ENCODE assay signal across 8 mouse cellular contexts in genomic region chr11:94212997-94213396, GRCm38 (mm10). TPM values are rescaled to one million over a fixed set of nuclear protein-coding genes. Genes with fewer than 3 reads are reported as not detected.
DNase-seq lines count a peak whose midpoint lies in the region; ATAC-seq and TF ChIP-seq lines count a peak whose summit lies in the region.

No protein-coding gene starts in this region.

- H3K79me2 ChIP-seq in heart, adult 2 months (replicated peaks; ENCODE audit: control insufficient read depth, insufficient read depth, low read length) = 0 out of 2 replicates have a peak, but pooled peaks cover 2% of the 10 kb centered on the region
- H3K79me2 ChIP-seq in CH12.LX (replicated peaks; ENCODE audit: control insufficient read depth, extremely low read depth, insufficient read depth, poor library complexity, severe bottlenecking) = peaks cover 29% of the 10 kb centered on the region

- TF ChIP-seq POLR2A in heart, adult 2 months (IDR thresholded peaks at IDR 0.05; ENCODE audit: insufficient read depth, low read depth, low read length) = no peak
- TF ChIP-seq POLR2A in CH12.LX (IDR thresholded peaks at IDR 0.05; ENCODE audit: low read depth, low read length) = no peak

- dilution Hi-C loops in CH12.LX (cut with MboI; ENCODE audit: extremely low pct_ligation_motif_present, extremely low pct_unique_long_range_greater_than_20kb, low sequenced_read_pairs) = no loop called here

- no peak for TF ChIP-seq EP300 in heart, adult 2 months (IDR thresholded peaks at IDR 0.05; ENCODE audit: insufficient read depth, low read depth, low read length)
- TF ChIP-seq EP300 in CH12.LX (IDR thresholded peaks at IDR 0.05; ENCODE audit: low read length) = no peak

- peak in 1 of 2 experiments; percentile 4 for DNase-seq in heart, adult 2 months
- DNase-seq in heart, postnatal 25 days (ENCODE audit: low spot score) = no peak
- DNase-seq in CH12.LX (ENCODE audit: extremely low read depth) = no peak
- no peak for DNase-seq in forebrain, postnatal 0 days
- DNase-seq in B cell, adult 2 months = no peak
- DNase-seq in layer of hippocampus, adult 9-10 months (ENCODE audit: low spot score) = no peak
- DNase-seq in cerebellum, adult 11-12 months = no peak

- 65% methylated on average over 4 of the region's 4 CpGs for WGBS in heart, adult 2 months
- WGBS in forebrain, postnatal 0 days = 44% methylated on average over 4 of the region's 4 CpGs
- 80% methylated on average over 4 of the region's 4 CpGs for WGBS in liver, embryonic 15.5 days (ENCODE audit: insufficient replicate concordance)

- peaks cover 16% of the 10 kb centered on the region for H3K36me3 ChIP-seq in heart, adult 2 months (ENCODE audit: control insufficient read depth, insufficient read depth, low read length)
- H3K36me3 ChIP-seq in CH12.LX (replicated peaks in 1 of 2; ENCODE audit: control insufficient read depth in 1 of 2, insufficient read depth in 1 of 2, low read length in 1 of 2) = peaks cover 12 to 15% of the 10 kb centered on the region in 2 experiments
- H3K36me3 ChIP-seq in forebrain, postnatal 0 days (ENCODE audit: insufficient read depth) = peaks cover 16% of the 10 kb centered on the region
- peaks cover 13% of the 10 kb centered on the region for H3K36me3 ChIP-seq in liver, embryonic 15.5 days (replicated peaks)

- ATAC-seq in forebrain, postnatal 0 days = no peak
- ATAC-seq in liver, embryonic 15.5 days (ENCODE audit: insufficient read depth) = no peak

- intact Hi-C loops in heart, adult 2 months (cut with DNase I) = loop anchor here (1.0 to 5.0 kb wide), 4 partner anchors 16 to 246 kb away; partner anchors contain the start of genes Gm20390, Luc7l3 and Nme1
- intact Hi-C loops in heart, postnatal 25 days (cut with DNase I) = loop anchor here (5.0 kb wide), 1 partner anchor 114 kb away; the partner anchor contains the start of gene Ankrd40

- peak overlapping the region; percentile 92 for H3K27ac ChIP-seq in heart, adult 2 months
- H3K27ac ChIP-seq in CH12.LX (ENCODE audit: insufficient read depth, low read depth) = no peak overlapping the region
- H3K27ac ChIP-seq in forebrain, postnatal 0 days (ENCODE audit: low read depth, low read length) = no peak overlapping the region
- H3K27ac ChIP-seq in liver, embryonic 15.5 days (replicated peaks) = no peak overlapping the region

- TF ChIP-seq CTCF in heart, adult 2 months (IDR thresholded peaks at IDR 0.05) = no peak
- no peak for TF ChIP-seq CTCF in CH12.LX (conservative IDR thresholded peaks at IDR 0.05 in 1 of 2, IDR thresholded peaks at IDR 0.05 in 1 of 2; ENCODE audit: low read depth in 2 of 2, low read length in 2 of 2)
- TF ChIP-seq CTCF in forebrain, postnatal 0 days (IDR thresholded peaks at IDR 0.05; ENCODE audit: low read depth) = no peak

- TF ChIP-seq RAD21 in CH12.LX (IDR thresholded peaks at IDR 0.05; ENCODE audit: low read depth, low read length) = no peak

- in situ Hi-C loops in CH12.LX (cut with MboI; ENCODE audit: low pct_ligation_motif_present, low pct_unique_long_range_greater_than_20kb, low sequenced_read_pairs) = no loop called here

- H3K27me3 ChIP-seq in heart, adult 2 months (ENCODE audit: control insufficient read depth, insufficient read depth, low read length) = no peaks in the 10 kb centered on the region
- peaks cover 4% of the 10 kb centered on the region for H3K27me3 ChIP-seq in CH12.LX (replicated peaks)
- no peaks in the 10 kb centered on the region for H3K27me3 ChIP-seq in forebrain, postnatal 0 days (ENCODE audit: insufficient read depth, low read length)
- no peaks in the 10 kb centered on the region for H3K27me3 ChIP-seq in liver, embryonic 15.5 days

- peak overlapping the region; percentile 61 for H3K4me3 ChIP-seq in heart, adult 2 months
- peak overlapping the region in 1 of 3 experiments; percentile 5 for H3K4me3 ChIP-seq in CH12.LX (replicated peaks in 1 of 3; ENCODE audit: low read depth in 2 of 3, low read length in 2 of 3, poor library complexity in 1 of 3)
- peak overlapping the region; percentile 99 for H3K4me3 ChIP-seq in forebrain, postnatal 0 days (ENCODE audit: low read depth, low read length)
- peak overlapping the region; percentile 92 for H3K4me3 ChIP-seq in liver, embryonic 15.5 days (replicated peaks)

- no peaks in the 10 kb centered on the region for H3K9me3 ChIP-seq in CH12.LX (replicated peaks; ENCODE audit: low read length)
- H3K9me3 ChIP-seq in forebrain, postnatal 0 days (ENCODE audit: low read length) = no peaks in the 10 kb centered on the region
- H3K9me3 ChIP-seq in liver, embryonic 15.5 days (replicated peaks) = no peaks in the 10 kb centered on the region

- H3K4me1 ChIP-seq in heart, adult 2 months (ENCODE audit: control insufficient read depth, insufficient read depth, low read length) = no peaks in the 10 kb centered on the region
- H3K4me1 ChIP-seq in CH12.LX (ENCODE audit: control insufficient read depth in 1 of 2, insufficient read depth in 2 of 2) = peaks cover 4 to 14% of the 10 kb centered on the region in 2 experiments; a peak in 3 of 4 replicates
- peaks cover 12% of the 10 kb centered on the region for H3K4me1 ChIP-seq in forebrain, postnatal 0 days (ENCODE audit: insufficient read depth)
- H3K4me1 ChIP-seq in liver, embryonic 15.5 days (replicated peaks) = peaks cover 27% of the 10 kb centered on the region

- H3K9ac ChIP-seq in heart, adult 2 months (ENCODE audit: low read depth, low read length) = peak overlapping the region; percentile 41; the same call in 1 of the 2 replicates
- H3K9ac ChIP-seq in CH12.LX (ENCODE audit: insufficient read depth, low read depth) = no peak overlapping the region; the same call in 1 of the 2 replicates
- H3K9ac ChIP-seq in forebrain, postnatal 0 days = peak overlapping the region; percentile 91; the same call in 1 of the 2 replicates
- H3K9ac ChIP-seq in liver, embryonic 15.5 days = no peak overlapping the region

- H3K4me2 ChIP-seq in CH12.LX (ENCODE audit: insufficient read depth, low read depth, poor library complexity, severe bottlenecking) = peak overlapping the region; percentile 21; the same call in 1 of the 2 replicates
- H3K4me2 ChIP-seq in forebrain, postnatal 0 days (ENCODE audit: low read depth) = peak overlapping the region; percentile 98
- peak overlapping the region; percentile 98 for H3K4me2 ChIP-seq in liver, embryonic 15.5 days

TF ChIP-seq in CH12.LX, 34 proteins besides CTCF, POLR2A, EP300 and RAD21:
- TF ChIP-seq SMC3 (IDR thresholded peaks at IDR 0.05; ENCODE audit: low read depth, low read length) (no peak), USF2 (conservative IDR thresholded peaks at IDR 0.05; ENCODE audit: low read depth, low read length) (no peak), PAX5 (IDR thresholded peaks at IDR 0.05; ENCODE audit: low read length) (no peak), ZNF384 (IDR thresholded peaks at IDR 0.05; ENCODE audit: low read depth, low read length) (no peak), SIN3A (IDR thresholded peaks at IDR 0.05; ENCODE audit: low read length) (no peak), ZKSCAN1 (IDR thresholded peaks at IDR 0.05; ENCODE audit: borderline replicate concordance, low read depth, low read length) (no peak), JUN (IDR thresholded peaks at IDR 0.05; ENCODE audit: insufficient read depth, low read depth, low read length) (no peak), ZMIZ1 (IDR thresholded peaks at IDR 0.05; ENCODE audit: low read depth, low read length) (no peak), ELF1 (IDR thresholded peaks at IDR 0.05; ENCODE audit: low read depth, low read length) (no peak), NRF1 (IDR thresholded peaks at IDR 0.05; ENCODE audit: low read depth, low read length) (no peak), MYC (IDR thresholded peaks at IDR 0.05; ENCODE audit: low read depth, low read length) (no peak), E2F4 (IDR thresholded peaks at IDR 0.05; ENCODE audit: insufficient replicate concordance, low read depth, low read length) (no peak), MAZ (IDR thresholded peaks at IDR 0.05; ENCODE audit: low read depth, low read length) (no peak), RCOR1 (conservative IDR thresholded peaks at IDR 0.05; ENCODE audit: low read depth, low read length) (no peak), GABPA (IDR thresholded peaks at IDR 0.05; ENCODE audit: insufficient replicate concordance, low read depth, low read length) (no peak), UBTF (IDR thresholded peaks at IDR 0.05; ENCODE audit: low read depth, low read length) (no peak), USF1 (IDR thresholded peaks at IDR 0.05; ENCODE audit: low read depth, low read length) (no peak)

RNA-seq across cellular contexts. Expression of gene Tob1, which starts 1.7 kb away (rescaled TPM):
- total RNA-seq in heart, adult 2 months (2021) = 10 to 100 TPM; 47.6 to 55.1 TPM
- 29.0 and 33.1 TPM in 2 replicates for polyA plus RNA-seq in heart, adult 2 months (2012; rRNA removed)
- total RNA-seq in heart, postnatal 25 days (2021) = 10 to 100 TPM; 57.2 to 60.6 TPM
- total RNA-seq in CH12.LX (2012; rRNA removed) (8.8 and 10.6 TPM in 2 replicates), CH12.LX (2014; rRNA removed) (7.2 and 9.0 TPM in 2 replicates)
- polyA plus RNA-seq in CH12.LX (2012; ENCODE audit: insufficient read length, low read depth) = 12.5 and 14.3 TPM in 2 replicates
- total RNA-seq in forebrain, postnatal 0 days (2014; rRNA removed) = 12.5 and 17.3 TPM in 2 replicates
- polyA plus RNA-seq in forebrain, postnatal 0 days (2015; fragmentation: Nextera tagmentation; extraction: Ambion mirVana) = 27.9 and 31.6 TPM in 2 replicates
- 12.8 and 13.0 TPM in 2 replicates for polyA plus RNA-seq in liver, embryonic 15.5 days (2015; fragmentation: Nextera tagmentation; extraction: Ambion mirVana)

RNA-seq across cellular contexts. Expression of gene Wfikkn2, which starts 32.8 kb away (rescaled TPM):
- total RNA-seq in heart, adult 2 months (2021) = 1 to 10 TPM; 4.3 to 6.3 TPM
- 4.5 and 4.6 TPM in 2 replicates for polyA plus RNA-seq in heart, adult 2 months (2012; rRNA removed)
- total RNA-seq in heart, postnatal 25 days (2021) = 1 to 10 TPM; 2.3 to 3.1 TPM
- total RNA-seq in CH12.LX (2012; rRNA removed) (0.04 and 0.08 TPM in 2 replicates), CH12.LX (2014; rRNA removed) (0.08 TPM in 1 of 2 replicates, not detected in the other)
- polyA plus RNA-seq in CH12.LX (2012; ENCODE audit: insufficient read length, low read depth) = 0.10 and 0.11 TPM in 2 replicates
- 5.9 and 6.4 TPM in 2 replicates for total RNA-seq in forebrain, postnatal 0 days (2014; rRNA removed)
- polyA plus RNA-seq in forebrain, postnatal 0 days (2015; fragmentation: Nextera tagmentation; extraction: Ambion mirVana) = 6.5 and 10.0 TPM in 2 replicates
- polyA plus RNA-seq in liver, embryonic 15.5 days (2015; fragmentation: Nextera tagmentation; extraction: Ambion mirVana) = 0.15 TPM in 2 replicates

Comparison
In these comparisons a context has a peak if more than half of its experiments do, and no peak if none do; other contexts are left out.
1. H3K9ac ChIP-seq: peak in heart, adult 2 months (single experiment) and forebrain, postnatal 0 days (single experiment); none in CH12.LX (single experiment) and liver, embryonic 15.5 days (single experiment).
2. H3K4me2 ChIP-seq: peak in every context shown above with its lines; median percentile 98 in forebrain, postnatal 0 days; 98 in liver, embryonic 15.5 days; 21 in CH12.LX.